Mouse (Mus musculus) regulatory T cell (primary cell): ENCODE results near the gene Hist1h2ag.

Source experiments
- in situ Hi-C: fragments of 300-600 bp; cut with MboI, MseI; formaldehyde crosslinking; loops from one replicate; pipeline ENCODE4 v1.15.1; 2025; ENCODE audit warnings: high pct_unique_total_duplicates

The Hist1h2ag gene

GRCm38 (mm10) chr13:22037415-22037814 is 5.3 kb downstream of the Hist1h2ag start:
- in situ Hi-C loops = loop anchor here (5.0 to 10.0 kb wide), 3 partner anchors 315 to 1707 kb away; partner anchors contain the start of genes Hist1h2af, Hist1h2bb, Hist1h2bm and Hist1h3c

- in situ Hi-C loops = loop anchor here (5.0 to 10.0 kb wide), 3 partner anchors 315 to 1708 kb away; partner anchors contain the start of genes Hist1h2af, Hist1h2bb, Hist1h2bm and Hist1h3c
Observed at GRCm38 (mm10) chr13:22036986-22037385, 5.8 kb downstream of the Hist1h2ag start.

GRCm38 (mm10) chr13:22036149-22036956 is 6.4 kb downstream of the Hist1h2ag start:
- in situ Hi-C loops = loop anchor here (5.0 to 10.0 kb wide), 3 partner anchors 314 to 1708 kb away; partner anchors contain the start of genes Hist1h2af, Hist1h2bb, Hist1h2bm and Hist1h3c

- in situ Hi-C loops = loop anchor here (5.0 to 10.0 kb wide), 3 partner anchors 313 to 1709 kb away; partner anchors contain the start of genes Hist1h2af, Hist1h2bb, Hist1h2bm and Hist1h3c
Observed at GRCm38 (mm10) chr13:22035267-22036148, 7.2 kb downstream of the Hist1h2ag start, which contains the start of the genes Hist1h2ah and Hist1h2bk. Gene Hist1h2ah (minus strand): TSS chr13:22035568. Gene Hist1h2bk (plus strand): TSS chr13:22035870.

GRCm38 (mm10) chr13:22034443-22035266 is 8.1 kb downstream of the Hist1h2ag start:
- in situ Hi-C loops = loop anchor here (5.0 to 10.0 kb wide), 4 partner anchors 182 to 1710 kb away; partner anchors contain the start of genes Hist1h2af, Hist1h2bb, Hist1h2bm and Hist1h3c

- in situ Hi-C loops = loop anchor here (5.0 to 10.0 kb wide), 3 partner anchors 182 to 1711 kb away; partner anchors contain the start of genes Hist1h2af, Hist1h2bb, Hist1h3c and Hist1h3g
Observed at GRCm38 (mm10) chr13:22033741-22034442, 8.9 kb downstream of the Hist1h2ag start.

GRCm38 (mm10) chr13:22030493-22030892 is 12.3 kb downstream of the Hist1h2ag start:
- in situ Hi-C loops = loop anchor here (5.0 to 10.0 kb wide), 3 partner anchors 178 to 1714 kb away; partner anchors contain the start of genes Hist1h2af, Hist1h2bb, Hist1h3c and Hist1h3g

DNA sequence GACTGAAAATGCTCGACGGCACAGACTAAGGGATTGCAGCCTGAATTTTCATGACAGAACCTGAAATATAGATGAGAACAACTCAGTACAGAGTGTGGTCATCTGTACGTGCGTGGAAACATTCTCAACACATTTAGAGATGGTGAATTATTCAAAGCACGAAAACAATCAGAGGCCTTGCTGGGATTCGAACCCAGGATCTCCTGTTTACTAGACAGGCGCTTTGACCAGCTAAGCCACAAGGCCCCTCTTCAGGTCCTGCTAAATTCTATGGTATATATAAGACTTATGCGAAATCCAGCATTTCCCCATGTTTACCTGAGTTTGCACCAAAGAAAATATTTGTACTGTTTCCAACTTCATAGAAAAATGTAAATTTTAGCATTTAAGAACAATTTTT is 12.8 kb downstream of the Hist1h2ag start:
- in situ Hi-C loops = loop anchor here (5.0 to 10.0 kb wide), 8 partner anchors 58 to 1715 kb away; partner anchors contain the start of genes Hist1h2af, Hist1h2bb, Hist1h3c and Hist1h3g

DNA sequence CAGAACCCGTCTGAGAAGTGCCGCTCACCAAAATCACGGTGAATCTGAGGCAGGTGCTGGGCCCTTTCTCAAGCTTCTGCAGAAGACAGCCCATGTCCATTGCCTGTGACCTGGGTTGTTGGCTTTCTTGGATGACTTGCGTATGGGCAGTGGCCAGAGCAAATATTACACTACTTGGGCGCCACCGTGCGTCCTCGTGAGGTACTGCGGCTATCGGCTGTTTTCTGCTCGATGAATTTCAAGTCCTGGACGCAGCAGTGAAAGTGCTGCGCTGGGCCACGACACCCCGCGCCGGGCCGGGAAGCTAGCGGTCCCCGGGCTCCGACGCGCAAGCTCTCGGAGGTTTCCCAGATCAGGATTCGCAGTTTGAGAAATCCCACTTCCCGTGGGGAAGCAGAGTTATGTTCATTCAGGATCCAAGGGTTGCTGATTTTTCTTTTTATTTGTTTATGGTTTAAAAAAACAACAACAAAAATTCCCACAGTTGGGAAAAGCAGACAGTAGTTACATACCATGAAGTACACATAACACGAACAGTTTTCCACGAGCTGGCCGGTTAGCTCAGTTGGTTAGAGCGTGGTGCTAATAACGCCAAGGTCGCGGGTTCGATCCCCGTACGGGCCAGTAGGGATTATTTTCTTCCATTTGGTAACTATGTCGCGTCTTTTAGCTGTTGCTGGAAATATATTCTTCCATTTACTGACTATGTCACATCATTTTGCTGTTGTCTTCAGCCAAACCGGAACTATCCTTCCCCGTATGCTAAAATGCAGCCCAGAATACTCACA is 13.9 kb downstream of the Hist1h2ag start:
- in situ Hi-C loops = loop anchor here (5.0 to 10.0 kb wide), 5 partner anchors 57 to 1418 kb away; partner anchors contain the start of gene Trim27

DNA sequence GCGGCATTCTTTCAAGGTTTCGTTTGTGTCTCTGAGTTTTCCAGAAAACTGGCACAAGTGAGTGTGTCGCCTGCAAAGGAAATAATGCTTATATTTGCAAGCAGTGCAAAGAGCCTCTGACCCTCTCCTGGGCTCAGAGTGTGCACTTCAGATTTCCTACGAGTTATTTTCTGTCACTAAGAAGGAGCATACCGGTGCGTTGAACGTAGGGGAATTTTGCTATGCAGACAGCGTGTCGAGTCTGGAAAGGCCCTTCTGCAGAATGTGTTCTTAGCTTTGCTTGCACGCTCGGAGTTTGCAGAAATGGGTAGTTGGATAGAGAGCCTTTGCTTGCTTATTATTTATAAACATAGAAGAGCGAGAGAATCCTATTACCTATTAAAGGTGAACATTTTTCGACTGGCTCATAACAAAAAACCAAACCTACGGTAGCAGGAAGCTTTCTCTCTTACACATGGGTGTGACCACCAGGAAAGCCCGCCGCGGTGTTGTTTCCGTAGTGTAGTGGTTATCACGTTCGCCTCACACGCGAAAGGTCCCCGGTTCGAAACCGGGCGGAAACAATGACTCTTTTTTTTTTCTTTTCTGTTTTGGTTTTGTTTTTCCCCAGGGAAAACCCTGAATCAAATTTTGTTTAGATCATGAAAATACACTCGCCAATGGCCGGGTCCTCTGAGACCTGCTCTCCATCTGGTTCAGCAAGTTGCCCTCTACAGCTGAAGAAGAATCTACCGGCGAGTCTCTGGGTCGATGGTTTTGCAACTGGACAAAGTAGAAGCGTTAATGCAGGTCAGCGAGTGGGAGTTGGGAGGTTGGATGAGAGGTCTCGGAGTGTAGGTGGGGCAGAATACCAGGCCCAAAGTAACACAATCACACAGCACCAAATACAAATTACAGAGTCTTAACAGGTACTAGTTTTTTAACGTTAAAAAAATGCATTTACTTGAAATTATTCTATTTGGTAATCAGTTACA is 16.4 kb downstream of the Hist1h2ag start:
- in situ Hi-C loops = loop anchor here (5.0 to 10.0 kb wide), 5 partner anchors 54 to 1421 kb away; partner anchors contain the start of gene Trim27

GRCm38 (mm10) chr13:22022241-22022640 is 20.5 kb downstream of the Hist1h2ag start:
- in situ Hi-C loops = loop anchor here (10.0 kb wide), 2 partner anchors 217 to 847 kb away; partner anchors contain the start of gene Trim27

GRCm38 (mm10) chr13:22021581-22021980 is 21.2 kb downstream of the Hist1h2ag start:
- in situ Hi-C loops = loop anchor here (10.0 kb wide), 2 partner anchors 217 to 847 kb away; partner anchors contain the start of gene Trim27

DNA sequence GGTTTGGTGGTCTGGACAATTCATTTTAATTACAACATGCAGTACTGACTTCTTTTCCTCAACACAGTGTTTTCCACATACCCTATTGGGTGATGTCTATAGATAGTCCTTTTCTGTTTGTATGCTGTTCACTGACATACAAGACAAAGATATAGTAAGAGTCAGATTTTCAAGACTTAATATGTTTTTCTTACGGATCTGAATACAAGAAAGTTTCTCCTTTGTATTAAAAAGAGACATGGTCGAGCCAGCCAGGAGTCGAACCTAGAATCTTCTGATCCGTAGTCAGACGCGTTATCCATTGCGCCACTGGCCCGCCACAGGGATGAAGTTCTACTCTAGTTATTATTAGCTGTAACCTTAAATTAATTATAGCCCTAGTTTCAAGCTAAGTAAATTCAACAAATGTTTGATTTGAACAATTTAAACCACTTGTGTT is 21.8 kb downstream of the Hist1h2ag start:
- in situ Hi-C loops = loop anchor here (10.0 kb wide), 2 partner anchors 216 to 846 kb away; partner anchors contain the start of gene Trim27

DNA sequence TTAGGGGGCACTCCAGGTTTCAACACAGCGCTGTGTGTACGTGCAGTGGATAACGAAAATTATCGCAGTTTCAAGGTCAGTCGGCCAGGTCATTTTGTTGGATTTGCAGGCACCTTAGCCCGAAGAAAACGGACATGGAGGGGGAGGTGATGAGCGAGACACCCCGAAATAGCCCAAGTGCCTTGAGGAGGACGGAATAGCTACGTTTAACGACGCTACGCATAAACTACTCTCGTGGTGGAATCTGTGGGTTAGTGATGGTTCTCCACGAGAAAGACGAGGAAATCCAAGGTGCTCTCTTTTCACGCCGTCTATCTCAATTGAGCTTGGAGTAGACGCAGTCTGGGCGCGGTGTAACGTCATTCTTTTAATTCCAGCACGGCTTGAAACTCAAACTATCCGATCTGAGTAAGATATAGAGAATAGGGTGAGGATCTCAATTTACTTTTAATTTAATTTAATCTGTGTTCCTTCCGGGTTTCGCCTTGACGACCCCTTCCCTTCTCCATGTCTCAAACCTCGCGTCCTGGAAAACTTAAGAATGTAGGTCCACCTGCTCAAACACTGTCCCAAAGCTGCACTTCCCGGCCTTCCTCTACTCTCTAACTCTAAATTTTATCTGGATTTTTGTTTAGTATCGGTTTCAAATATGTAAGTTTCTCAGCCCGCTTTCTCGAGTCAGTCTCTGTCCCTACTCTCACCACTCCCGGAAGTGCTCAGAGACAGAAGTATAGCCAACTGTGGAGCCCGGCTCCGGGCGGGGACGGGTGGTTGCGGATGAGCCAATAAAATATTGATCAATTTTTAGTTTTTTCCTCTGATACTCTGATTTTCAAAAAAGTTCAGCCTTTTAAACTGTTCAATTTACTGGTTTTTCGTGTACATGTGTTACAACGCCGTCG is 22.6 kb downstream of the Hist1h2ag start:
- in situ Hi-C loops = loop anchor here (10.0 kb wide), 2 partner anchors 215 to 845 kb away; partner anchors contain the start of gene Trim27

DNA sequence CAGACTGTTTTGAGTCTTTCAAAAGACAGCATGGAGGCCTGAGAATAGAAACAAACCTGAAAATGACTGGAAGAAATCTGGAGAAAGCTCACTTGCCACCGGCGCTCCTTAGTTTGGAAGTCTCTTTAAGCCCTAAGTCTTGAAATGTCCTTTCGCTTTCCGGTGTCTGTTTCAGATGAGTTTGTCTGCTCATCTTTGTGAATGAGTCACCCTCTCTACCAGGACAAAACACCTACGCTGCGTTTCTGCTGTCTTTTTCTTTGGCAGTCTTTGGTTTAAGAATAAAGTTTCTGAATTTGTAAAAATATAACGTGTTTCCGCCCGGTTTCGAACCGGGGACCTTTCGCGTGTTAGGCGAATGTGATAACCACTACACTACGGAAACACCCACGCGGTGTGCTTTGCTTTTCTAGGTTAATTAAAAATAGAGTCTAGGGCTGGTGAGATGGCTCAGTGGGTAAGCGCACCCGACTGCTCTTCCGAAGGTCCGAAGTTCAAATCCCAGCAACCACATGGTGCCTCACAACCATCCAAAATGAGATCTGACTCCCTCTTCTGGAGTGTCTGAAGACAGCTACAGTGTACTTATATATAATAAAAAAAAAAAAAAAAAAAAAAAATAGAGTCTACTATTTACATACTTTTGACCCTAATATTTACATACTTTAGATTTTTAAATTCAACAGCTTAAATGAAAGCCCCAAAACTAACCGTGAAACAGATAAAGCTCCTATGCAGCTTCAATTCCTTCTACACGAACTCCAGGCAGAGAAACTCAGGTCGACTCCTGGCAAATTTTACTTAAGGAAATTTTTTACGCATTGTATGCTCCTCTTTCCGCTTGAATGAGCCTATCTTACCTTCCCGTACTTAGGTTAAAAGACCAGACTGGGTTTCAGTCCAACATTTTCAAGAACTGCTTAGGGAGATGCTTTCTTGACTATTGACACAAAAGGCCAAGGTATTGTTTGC is 27.0 kb downstream of the Hist1h2ag start:
- in situ Hi-C loops = no loop called here
